ENCODE assay signal across 25 mouse cellular contexts in the genomic region with DNA sequence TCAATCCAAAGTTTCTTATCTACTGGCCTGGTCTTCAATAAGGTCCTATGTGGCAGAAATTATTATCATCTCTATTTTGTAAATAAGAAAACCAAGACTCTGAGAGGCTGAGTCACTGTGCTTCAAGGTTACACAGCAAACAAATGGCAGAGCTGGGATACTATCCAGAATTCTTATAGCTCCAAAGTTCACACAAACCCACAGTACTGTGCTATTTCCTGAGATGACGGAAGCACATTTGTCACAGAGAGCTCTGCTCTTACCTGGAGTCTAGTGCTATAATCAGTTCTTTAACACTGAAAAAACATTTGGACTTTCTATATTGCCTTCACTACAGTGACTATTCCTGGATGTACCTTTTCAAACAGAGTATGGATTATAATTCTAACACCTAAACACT.
"Had no signal": no experiment of that assay in that cellular context is flagged by ENCODE, and none has a peak within 500 bp of the region (broad histone marks: within the 10 kb centered on the region; RNA-seq: fewer than 3 reads in every experiment).

No protein-coding gene starts in this region.

- H3K4me3 ChIP-seq: heart, adult 2 months; heart, embryonic 13.5 days; heart, embryonic 15.5 days; limb, embryonic 13.5 days; limb, embryonic 15.5 days; liver, embryonic 12.5 days had no signal

- H3K27ac ChIP-seq: heart, adult 2 months; heart, embryonic 13.5 days; heart, embryonic 15.5 days; hindbrain, embryonic 14.5 days; limb, embryonic 13.5 days; limb, embryonic 15.5 days; liver, embryonic 12.5 days; liver, embryonic 14.5 days had no signal

- DNase-seq: forebrain, postnatal 0 days; gastrocnemius, postnatal 14 days; gastrocnemius, postnatal 36 days; heart, adult 11 months; heart, adult 2 months; heart, postnatal 14 days; heart, postnatal 36 days; kidney, adult 18-20 months; kidney, adult 8-10 months; kidney, postnatal 10 days; kidney, postnatal 25 days; kidney, postnatal 4 days; layer of hippocampus, adult 9-11 months; layer of hippocampus, postnatal 36 days; left cerebral cortex, postnatal 4 days had no signal

- ATAC-seq: forebrain, postnatal 0 days; hindbrain, embryonic 16.5 days; inflammation-experienced regulatory T-cells, adult 6 months; intestine, postnatal 0 days; liver, embryonic 12.5 days had no signal
